Mouse (Mus musculus) CH12.LX (cell line): ENCODE results near the gene Usp42. TPM values are rescaled to one million over a fixed set of nuclear protein-coding genes. Genes with fewer than 3 reads are reported as not detected.

ENCODE experiments used
- DNase-seq: peaks from one replicate; pipeline ENCODE4 v3.0.0-alpha.2; 2013; ENCODE audit errors: extremely low read depth
- H3K27ac ChIP-seq: 2 replicates; pipeline ENCODE4 v1.5.1; 2012; ENCODE audit warnings: low read depth, mild to moderate bottlenecking, control low read depth, moderate library complexity; ENCODE audit not compliant: insufficient read depth
- H3K27me3 ChIP-seq: replicated peaks from 2 replicates; pipeline ENCODE3; 2012; ENCODE audit warnings: inconsistent platforms
- H3K36me3 ChIP-seq, 2 experiments: replicated peaks in 1 of 2; 2 replicates each; pipeline versions ENCODE3 to v1.6.1; 2012; ENCODE audit warnings: inconsistent platforms in 1 of 2, low read length in 1 of 2, mild to moderate bottlenecking in 1 of 2, mixed read lengths in 1 of 2, moderate library complexity in 1 of 2; ENCODE audit not compliant: control insufficient read depth in 1 of 2, insufficient read depth in 1 of 2
- H3K4me1 ChIP-seq, 2 experiments: 2 replicates each; pipeline ENCODE4 v1.6.1; 2012; ENCODE audit warnings: inconsistent platforms in 1 of 2, moderate library complexity in 1 of 2; ENCODE audit not compliant: insufficient read depth in 2 of 2, control insufficient read depth in 1 of 2
- H3K4me2 ChIP-seq: 2 replicates; pipeline ENCODE4 v1.6.1; 2012; ENCODE audit warnings: low read depth, mild to moderate bottlenecking, control low read depth; ENCODE audit not compliant: poor library complexity, insufficient read depth, severe bottlenecking
- H3K4me3 ChIP-seq, 3 experiments: fragments of 150-350 bp in 1 of 3; sonication (generic) in 1 of 3; replicated peaks in 1 of 3; 2 replicates each; pipeline versions ENCODE3 to v1.5.1; 2011 to 2012; ENCODE audit warnings: low read depth in 2 of 3, low read length in 2 of 3, mild to moderate bottlenecking in 2 of 3, moderate library complexity in 2 of 3, control low read depth in 1 of 3, improper control_type of control experiment in 1 of 3, inconsistent platforms in 1 of 3, mixed read lengths in 1 of 3; ENCODE audit not compliant: poor library complexity in 1 of 3
- H3K79me2 ChIP-seq: replicated peaks from 2 replicates; pipeline ENCODE4 v1.6.1; 2012; ENCODE audit warnings: mild to moderate bottlenecking, moderate library complexity; ENCODE audit not compliant: control insufficient read depth, poor library complexity, insufficient read depth, severe bottlenecking; ENCODE audit errors: extremely low read depth
- H3K9ac ChIP-seq: 2 replicates; pipeline ENCODE4 v1.6.1; 2012; ENCODE audit warnings: low read depth, mild to moderate bottlenecking, control low read depth, moderate library complexity; ENCODE audit not compliant: insufficient read depth
- H3K9me3 ChIP-seq: replicated peaks from 2 replicates; pipeline ENCODE3; 2012; ENCODE audit warnings: low read length, inconsistent platforms, mixed read lengths
- CHD1 ChIP-seq: IDR thresholded peaks from 2 replicates; pipeline ENCODE4 v1.6.1; 2012; ENCODE audit warnings: low read depth, low read length, improper control_type of control experiment, inconsistent platforms
- CTCF ChIP-seq, 2 experiments: IDR thresholded peaks in 1 of 2; conservative IDR thresholded peaks in 1 of 2; 2 replicates each; pipeline ENCODE4 v1.5.1; 2011 to 2012; ENCODE audit warnings: low read depth in 2 of 2, low read length in 2 of 2, improper control_type of control experiment in 1 of 2, inconsistent platforms in 1 of 2, mild to moderate bottlenecking in 1 of 2, moderate library complexity in 1 of 2
- E2F4 ChIP-seq: IDR thresholded peaks from 2 replicates; pipeline ENCODE4 v1.6.1; 2011; ENCODE audit warnings: low read depth, low read length, improper control_type of control experiment; ENCODE audit not compliant: insufficient replicate concordance
- ELF1 ChIP-seq: IDR thresholded peaks from 2 replicates; pipeline ENCODE4 v1.6.1; 2014; ENCODE audit warnings: low read depth, mild to moderate bottlenecking, inconsistent platforms, low read length, improper control_type of control experiment
- EP300 ChIP-seq: IDR thresholded peaks from 2 replicates; pipeline ENCODE4 v1.6.1; 2011; ENCODE audit warnings: low read length, improper control_type of control experiment
- ETS1 ChIP-seq: conservative IDR thresholded peaks from 2 replicates; pipeline ENCODE4 v1.6.1; 2012; ENCODE audit warnings: low read depth, mild to moderate bottlenecking, inconsistent platforms, low read length, improper control_type of control experiment, moderate library complexity
- HCFC1 ChIP-seq: IDR thresholded peaks from 2 replicates; pipeline ENCODE4 v1.6.1; 2012; ENCODE audit warnings: low read depth, mild to moderate bottlenecking, inconsistent platforms, low read length, improper control_type of control experiment
- IRF4 ChIP-seq: IDR thresholded peaks from 2 replicates; pipeline ENCODE4 v1.6.1; 2014; ENCODE audit warnings: low read depth, mild to moderate bottlenecking, inconsistent platforms, low read length, improper control_type of control experiment
- JUN ChIP-seq: IDR thresholded peaks from 2 replicates; pipeline ENCODE4 v1.6.1; 2011; ENCODE audit warnings: low read depth, mild to moderate bottlenecking, low read length, improper control_type of control experiment, moderate library complexity; ENCODE audit not compliant: insufficient read depth
- JUND ChIP-seq: conservative IDR thresholded peaks from 2 replicates; pipeline ENCODE4 v1.6.1; 2011; ENCODE audit warnings: low read depth, low read length, improper control_type of control experiment
- MAFK ChIP-seq: IDR thresholded peaks from 2 replicates; pipeline ENCODE4 v1.6.1; 2011; ENCODE audit warnings: low read length, improper control_type of control experiment; ENCODE audit not compliant: insufficient replicate concordance
- MAX ChIP-seq: IDR thresholded peaks from 2 replicates; pipeline ENCODE4 v1.6.1; 2011; ENCODE audit warnings: low read length, improper control_type of control experiment
- NELFE ChIP-seq: IDR thresholded peaks from 2 replicates; pipeline ENCODE4 v1.6.1; 2011; ENCODE audit warnings: low read depth, low read length, improper control_type of control experiment
- NRF1 ChIP-seq: IDR thresholded peaks from 2 replicates; pipeline ENCODE4 v1.6.1; 2014; ENCODE audit warnings: low read depth, mild to moderate bottlenecking, inconsistent platforms, low read length, improper control_type of control experiment, moderate library complexity
- PAX5 ChIP-seq: IDR thresholded peaks from 2 replicates; pipeline ENCODE4 v1.6.1; 2012; ENCODE audit warnings: low read length, inconsistent platforms, mixed read lengths
- POLR2A ChIP-seq: IDR thresholded peaks from 2 replicates; pipeline ENCODE4 v1.6.1; 2011; ENCODE audit warnings: low read depth, mild to moderate bottlenecking, improper control_type of control experiment, low read length
- POLR2AphosphoS2 ChIP-seq: IDR thresholded peaks from 2 replicates; pipeline ENCODE4 v1.6.1; 2011; ENCODE audit warnings: low read depth, low read length, improper control_type of control experiment
- RCOR1 ChIP-seq: conservative IDR thresholded peaks from 2 replicates; pipeline ENCODE4 v1.6.1; 2012; ENCODE audit warnings: low read depth, mild to moderate bottlenecking, inconsistent platforms, low read length, improper control_type of control experiment
- SIN3A ChIP-seq: IDR thresholded peaks from 2 replicates; pipeline ENCODE4 v1.6.1; 2012; ENCODE audit warnings: low read length, improper control_type of control experiment, inconsistent platforms
- SMC3 ChIP-seq: IDR thresholded peaks from 2 replicates; pipeline ENCODE4 v1.6.1; 2011; ENCODE audit warnings: low read depth, low read length, improper control_type of control experiment
- TBP ChIP-seq: conservative IDR thresholded peaks from 2 replicates; pipeline ENCODE4 v1.6.1; 2011; ENCODE audit warnings: low read depth, low read length, improper control_type of control experiment
- UBTF ChIP-seq: IDR thresholded peaks from 2 replicates; pipeline ENCODE4 v1.6.1; 2012; ENCODE audit warnings: low read depth, mild to moderate bottlenecking, inconsistent platforms, low read length, improper control_type of control experiment, moderate library complexity
- USF1 ChIP-seq: IDR thresholded peaks from 2 replicates; pipeline ENCODE4 v1.6.1; 2014; ENCODE audit warnings: low read depth, mild to moderate bottlenecking, inconsistent platforms, low read length, improper control_type of control experiment
- ZC3H11A ChIP-seq: IDR thresholded peaks from 2 replicates; pipeline ENCODE4 v1.6.1; 2012; ENCODE audit warnings: low read depth, mild to moderate bottlenecking, inconsistent platforms, low read length, improper control_type of control experiment
- ZKSCAN1 ChIP-seq: IDR thresholded peaks from 2 replicates; pipeline ENCODE4 v1.6.1; 2012; ENCODE audit warnings: low read depth, inconsistent platforms, low read length, improper control_type of control experiment, borderline replicate concordance
- ZNF384 ChIP-seq: IDR thresholded peaks from 2 replicates; pipeline ENCODE4 v1.6.1; 2012; ENCODE audit warnings: low read depth, low read length, improper control_type of control experiment, inconsistent platforms
- dilution Hi-C: fragments of 300-500 bp; cut with MboI; formaldehyde crosslinking; loops from 2 replicates; pipeline ENCODE4 v1.14.3; 2020; ENCODE audit warnings: low sequenced_read_pairs; ENCODE audit not compliant: extremely low pct_unique_long_range_greater_than_20kb, extremely low pct_ligation_motif_present
- in situ Hi-C: fragments of 300-500 bp; cut with MboI; formaldehyde crosslinking; loops from 3 replicates; pipeline ENCODE4 v1.14.3; 2019; ENCODE audit warnings: low sequenced_read_pairs, low pct_ligation_motif_present, low pct_unique_long_range_greater_than_20kb, mixed read lengths
- polyA plus RNA-seq: library from polyadenylated mRNA; unstranded; fragments of >175 nt; gene quantifications from 2 replicates; pipeline ENCODE4 v1.2.1, GENCODE M21; 2012; ENCODE audit warnings: low read depth; ENCODE audit not compliant: insufficient read length
- total RNA-seq, 2 experiments: library from RNA; depleted of rRNA; stranded (reverse); fragments of 300-350 nt in 1 of 2; fragments of >200 nt in 1 of 2; gene quantifications; 2 replicates each; pipeline ENCODE4 v1.2.3; 2012 to 2014

Gene Usp42
- total and polyA plus RNA-seq, 3 experiments: 4.3 to 14.6 (median 7.1) TPM

DNA sequence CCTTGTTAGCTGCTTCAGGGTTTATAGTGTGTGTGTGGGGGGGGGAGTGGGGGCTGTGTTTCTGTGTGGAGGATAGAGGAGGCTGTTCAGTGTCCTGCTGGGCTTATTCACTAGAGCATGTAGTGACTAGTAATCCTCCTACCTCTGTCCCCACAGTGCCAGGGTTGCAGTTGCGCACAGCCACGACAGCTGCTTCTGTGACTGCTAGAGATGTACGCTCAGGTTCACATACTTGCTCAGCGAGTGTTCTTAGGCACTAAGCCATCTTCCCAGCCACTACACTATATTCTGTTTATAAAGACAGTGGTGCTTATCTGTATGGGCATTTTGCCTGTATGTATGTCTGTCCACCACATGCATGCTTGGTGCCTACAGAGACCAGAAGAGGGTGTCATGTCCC lies 54.7 kb downstream of the Usp42 start:
- no peak for DNase-seq
- H3K4me3 ChIP-seq: no peak overlapping the region
- H3K36me3 ChIP-seq: no peaks in the 10 kb centered on the region
- no peak overlapping the region for H3K4me2 ChIP-seq
- in situ Hi-C loops: no loop called here
- H3K9ac ChIP-seq: no peak overlapping the region
- H3K27me3 ChIP-seq: no peaks in the 10 kb centered on the region
- no peak overlapping the region for H3K27ac ChIP-seq
- no peaks in the 10 kb centered on the region for H3K9me3 ChIP-seq
- H3K4me1 ChIP-seq: peaks cover 7 to 43% of the 10 kb centered on the region in 2 experiments
- no peak for TF ChIP-seq NRF1
- TF ChIP-seq MAX: no peak
- TF ChIP-seq ZNF384: no peak
- no peak for TF ChIP-seq JUN
- no peak for TF ChIP-seq TBP
- no peak for TF ChIP-seq JUND
- TF ChIP-seq MAFK: no peak
- TF ChIP-seq RCOR1: no peak
- no peak for TF ChIP-seq POLR2A
- no peak for TF ChIP-seq CHD1
- no peaks in the 10 kb centered on the region for H3K79me2 ChIP-seq
- dilution Hi-C loops: no loop called here

DNA sequence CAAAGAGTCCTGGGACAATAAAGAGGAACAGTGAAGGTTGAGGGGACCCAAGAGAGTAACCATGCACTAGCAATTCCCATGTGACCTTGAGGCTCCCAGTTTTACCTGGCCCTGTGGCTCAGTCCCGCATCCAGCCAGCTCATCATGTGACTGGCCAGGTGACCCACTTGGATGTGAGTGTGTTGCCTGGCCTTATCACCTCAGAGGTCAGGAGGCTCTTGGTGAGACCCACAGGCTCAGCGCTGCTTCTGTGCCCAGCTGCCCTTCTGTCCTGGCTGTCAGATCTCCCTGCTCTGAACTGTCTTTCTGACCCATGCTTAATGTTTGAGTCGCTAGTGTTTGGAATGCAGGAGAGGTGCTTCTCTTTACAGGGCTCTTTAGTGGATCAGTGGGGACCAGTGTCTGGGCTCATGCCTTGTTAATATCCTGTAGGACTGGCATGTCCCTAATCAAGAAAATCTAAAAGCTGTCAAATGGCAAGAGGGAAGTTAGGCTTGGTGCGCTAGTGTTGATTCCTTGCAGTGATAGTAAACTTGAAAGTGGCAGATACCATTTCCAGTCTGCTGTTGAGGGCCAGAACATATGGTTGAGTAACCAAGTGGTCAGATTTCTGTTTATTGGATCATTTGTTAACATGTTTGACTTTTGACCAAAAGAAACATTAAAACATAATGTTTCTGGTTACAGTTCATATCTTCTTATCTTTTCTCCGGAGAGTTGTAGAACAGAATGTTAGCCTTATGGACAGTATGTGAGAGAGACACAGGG lies 55.7 kb downstream of the Usp42 start:
- no peak for DNase-seq
- Histone ChIP-seq H3K9me3 (no peaks in the 10 kb centered on the region), H3K79me2 (no peaks in the 10 kb centered on the region), H3K4me3 (no peak overlapping the region), H3K27me3 (no peaks in the 10 kb centered on the region), H3K36me3 (no peaks in the 10 kb centered on the region), H3K27ac (no peak overlapping the region), H3K9ac (no peak overlapping the region), H3K4me2 (no peak overlapping the region), H3K4me1 (peaks cover 7 to 43% of the 10 kb centered on the region in 2 experiments)
- dilution Hi-C loops (no loop called here), in situ Hi-C loops (no loop called here)
- TF ChIP-seq EP300 (no peak), ZC3H11A (no peak), TBP (no peak), IRF4 (no peak), CHD1 (no peak), UBTF (no peak)

GRCm38 (mm10) chr5:143674576-143674975 lies 57.5 kb downstream of the Usp42 start:
- peaks cover 2 to 48% of the 10 kb centered on the region in 2 experiments; a peak in 3 of 4 replicates for H3K4me1 ChIP-seq
- H3K79me2 ChIP-seq: no peaks in the 10 kb centered on the region
- dilution Hi-C loops (no loop called here), in situ Hi-C loops (no loop called here)
- H3K4me2 ChIP-seq: no peak overlapping the region
- H3K9me3 ChIP-seq: no peaks in the 10 kb centered on the region
- no peaks in the 10 kb centered on the region for H3K27me3 ChIP-seq
- no peaks in the 10 kb centered on the region for H3K36me3 ChIP-seq
- DNase-seq: no peak
- H3K4me3 ChIP-seq: no peak overlapping the region
- no peak overlapping the region for H3K27ac ChIP-seq
- H3K9ac ChIP-seq: no peak overlapping the region
- no peak for TF ChIP-seq MAX
- no peak for TF ChIP-seq USF1
- TF ChIP-seq SMC3: no peak
- no peak for TF ChIP-seq ZNF384
- no peak for TF ChIP-seq ELF1
- no peak for TF ChIP-seq CTCF (conservative IDR thresholded peaks at IDR 0.05 in 1 of 2, IDR thresholded peaks at IDR 0.05 in 1 of 2; ENCODE audit: low read depth in 2 of 2, low read length in 2 of 2)
- TF ChIP-seq E2F4: no peak
- no peak for TF ChIP-seq ETS1
- no peak for TF ChIP-seq ZKSCAN1
- TF ChIP-seq SIN3A: no peak
- no peak for TF ChIP-seq ZC3H11A
- no peak for TF ChIP-seq UBTF
- TF ChIP-seq POLR2AphosphoS2: no peak
- no peak for TF ChIP-seq HCFC1
- TF ChIP-seq PAX5: no peak
- no peak for TF ChIP-seq JUND
- no peak for TF ChIP-seq NELFE
